Mouse (Mus musculus): ENCODE data around the gene Hdhd5.
A peak's percentile ranks its signal among the peaks of the same experiment; 100 is the strongest.

Hdhd5 gene

DNA sequence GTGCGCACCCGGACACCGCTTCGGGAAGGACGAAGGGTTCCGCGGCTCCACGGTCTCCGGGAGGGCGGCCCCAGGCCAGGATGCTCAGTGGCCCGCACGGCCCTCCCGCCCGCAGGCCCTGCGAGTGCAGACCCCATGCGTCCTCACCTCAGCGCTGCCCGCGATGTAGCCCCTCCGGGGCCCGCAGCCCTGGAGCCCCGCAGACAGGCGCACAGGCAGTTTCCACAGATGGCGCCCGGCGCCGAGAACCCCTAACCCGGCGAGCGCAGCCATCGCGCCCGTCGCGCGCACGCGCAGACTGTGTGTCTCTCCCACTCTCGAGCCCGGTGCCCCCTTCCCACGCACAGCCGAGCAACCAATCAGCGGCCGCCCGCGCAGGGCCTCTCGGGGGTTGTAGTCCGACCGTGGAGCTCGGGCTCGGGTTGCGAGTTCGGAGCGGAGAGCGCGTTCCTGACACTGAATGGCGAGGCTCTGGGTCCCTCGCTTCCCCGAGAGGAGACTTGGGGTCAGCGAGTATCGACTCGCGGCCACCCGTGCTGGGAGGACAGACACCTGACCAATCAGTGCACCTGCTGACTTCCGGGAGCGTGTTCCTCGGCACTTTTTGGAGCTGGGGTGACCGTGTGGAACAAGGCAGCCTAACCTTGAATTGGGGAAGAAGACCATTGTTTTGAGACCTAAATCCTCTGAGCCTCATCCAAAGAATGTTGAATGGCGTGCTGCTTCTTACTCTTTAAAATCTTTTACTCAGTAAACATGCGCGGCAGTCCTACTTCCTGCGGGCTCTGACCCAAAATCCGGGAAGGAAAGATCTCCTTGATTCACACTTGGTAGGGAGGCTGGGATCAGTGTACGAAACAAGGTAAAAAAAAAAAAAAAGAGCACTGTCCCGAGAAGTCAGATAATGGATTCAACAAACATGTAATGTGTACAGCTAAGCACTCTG is at the start of gene Hdhd5:
TSS of gene Hdhd5 (minus strand) at position 300 of the 946 bp plus-strand sequence.
- peak; percentile 96 for DNase-seq (ENCODE audit: low read depth, low spot score)

DNA sequence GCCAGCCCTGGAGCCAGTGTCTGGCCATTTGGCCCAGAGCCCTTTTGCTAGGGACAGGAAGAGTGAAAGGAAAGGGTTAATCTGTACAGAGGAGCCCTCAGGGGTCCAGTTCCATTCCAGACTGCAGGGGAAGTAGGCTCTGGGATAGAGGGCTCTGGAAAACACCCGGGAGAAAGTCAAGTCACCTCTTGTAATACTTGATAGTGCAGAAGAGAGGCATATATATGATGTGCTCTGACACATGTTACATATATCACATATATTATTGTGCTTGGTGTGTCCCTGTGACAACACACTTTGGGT is 49.5 kb upstream of the Hdhd5 start:
- DNase-seq (ENCODE audit: low read depth, low spot score): no peak

DNA sequence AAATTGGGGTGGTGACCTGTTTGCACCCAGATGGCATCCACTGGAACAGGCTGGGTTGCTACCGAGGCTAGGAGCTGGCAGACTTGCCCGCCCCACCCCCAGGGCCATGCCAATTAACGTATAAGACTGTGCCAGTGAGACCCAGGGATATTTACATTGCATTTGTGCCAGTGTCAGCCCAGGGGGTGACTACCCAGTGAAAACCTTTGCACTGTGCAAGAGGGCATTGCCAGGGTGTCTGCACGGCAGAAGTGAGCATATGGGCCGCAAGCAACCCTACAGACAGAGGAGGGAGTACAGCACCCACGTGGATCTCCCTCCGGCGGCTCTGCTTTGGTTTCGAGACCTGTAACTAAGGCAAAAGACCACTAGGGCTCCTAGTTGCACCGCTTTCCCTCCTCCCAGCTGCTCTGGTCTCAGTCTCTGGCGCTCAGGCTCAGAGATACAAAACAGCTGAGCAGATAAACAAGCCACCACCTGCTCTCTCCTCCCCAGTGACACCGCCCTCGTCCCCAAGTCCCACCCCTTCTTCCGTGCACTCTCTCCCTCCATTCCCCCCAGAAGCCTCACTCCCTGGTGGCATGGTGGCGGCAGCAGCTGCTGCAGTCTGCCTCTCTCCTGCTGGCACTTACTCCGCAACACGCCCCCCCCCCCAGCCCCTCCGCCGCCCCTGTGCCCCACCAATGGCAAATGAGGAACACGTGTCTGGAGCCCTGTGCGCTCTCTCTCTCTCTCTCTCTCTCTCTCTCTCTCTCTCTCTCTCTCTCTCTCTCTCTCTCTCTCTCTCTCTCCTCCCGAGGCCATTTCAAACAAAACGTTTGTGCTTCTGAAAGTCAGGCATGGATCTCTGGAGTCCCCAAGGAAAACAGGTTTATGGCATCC is 49.0 kb upstream of the Hdhd5 start:
- peak; percentile 62 for DNase-seq (ENCODE audit: low read depth, low spot score)

DNA sequence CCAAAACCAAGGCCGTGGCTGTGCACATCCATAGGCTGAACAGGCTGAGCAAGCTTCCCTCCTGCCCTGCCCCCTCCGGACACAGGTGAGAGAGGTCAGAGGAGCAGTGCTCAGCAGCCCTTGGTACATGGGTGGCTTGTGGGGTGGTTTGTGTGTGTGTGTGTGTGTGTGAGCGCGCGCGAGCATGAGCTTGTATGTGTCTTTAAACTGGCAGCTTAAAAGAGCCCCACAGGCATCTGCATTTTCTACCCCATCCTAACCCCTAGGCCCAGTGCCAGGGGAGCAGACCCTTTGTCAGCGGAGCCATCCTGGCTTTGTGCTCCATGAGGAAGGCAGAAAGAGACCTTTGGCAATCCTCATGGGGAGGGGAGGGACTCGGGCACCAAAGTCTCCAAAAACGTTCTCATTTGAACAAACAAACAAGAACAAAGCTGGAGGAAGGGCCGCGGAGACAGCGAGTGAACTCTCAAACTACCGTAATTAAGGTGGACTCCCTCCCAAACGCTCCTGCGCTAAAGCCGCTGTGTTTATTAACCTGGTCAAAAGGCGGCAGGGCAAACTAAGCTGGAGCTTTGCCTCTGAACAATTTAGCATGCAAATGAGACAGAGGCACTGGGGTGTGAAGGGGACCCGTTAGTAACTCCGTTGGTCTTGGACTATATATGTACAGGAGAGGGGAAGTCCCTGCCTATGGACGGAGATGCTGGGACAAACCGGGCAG is 48.2 kb upstream of the Hdhd5 start:
- no peak for DNase-seq (ENCODE audit: low read depth, low spot score)

DNA sequence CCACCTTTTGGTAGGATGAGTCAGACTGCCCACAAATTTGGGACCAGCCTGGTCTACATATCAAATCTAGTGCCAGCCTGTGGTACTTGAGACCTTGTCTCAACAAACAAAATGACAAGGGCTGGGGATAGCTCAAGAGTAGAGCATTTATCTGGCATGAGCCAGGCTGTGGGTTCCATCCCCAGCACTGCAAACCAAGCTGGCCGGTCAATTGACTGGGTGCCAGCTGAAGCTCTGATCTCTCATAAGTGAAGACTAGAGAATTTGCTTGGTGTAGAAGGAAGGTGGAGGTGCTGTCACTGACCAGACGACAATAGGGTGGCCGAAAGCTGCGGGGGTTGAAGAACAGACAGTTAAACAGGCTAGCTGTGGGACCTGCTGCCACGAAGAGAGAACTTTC is 47.4 kb upstream of the Hdhd5 start:
- DNase-seq (ENCODE audit: low read depth, low spot score): no peak

DNA sequence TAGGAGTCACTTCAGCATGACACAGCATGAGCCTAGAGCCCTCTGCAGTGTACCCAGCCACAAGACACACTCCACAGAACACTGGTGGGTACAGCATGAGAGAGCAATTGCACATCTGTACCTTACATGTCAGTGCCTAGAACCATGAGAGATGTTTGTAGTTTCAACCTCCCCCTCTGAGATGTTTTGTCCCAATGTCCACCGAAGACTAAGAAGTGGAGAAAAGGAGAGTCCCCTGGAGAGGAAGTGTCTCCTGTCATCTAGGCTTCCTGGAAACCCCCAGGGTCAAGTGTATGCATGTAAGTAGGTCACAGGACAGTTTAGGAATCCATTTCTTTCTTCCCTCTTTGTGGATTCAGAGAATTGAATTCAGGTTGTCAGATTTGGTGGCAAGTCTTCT is 41.3 kb upstream of the Hdhd5 start:
- DNase-seq (ENCODE audit: low read depth, low spot score): no peak

DNA sequence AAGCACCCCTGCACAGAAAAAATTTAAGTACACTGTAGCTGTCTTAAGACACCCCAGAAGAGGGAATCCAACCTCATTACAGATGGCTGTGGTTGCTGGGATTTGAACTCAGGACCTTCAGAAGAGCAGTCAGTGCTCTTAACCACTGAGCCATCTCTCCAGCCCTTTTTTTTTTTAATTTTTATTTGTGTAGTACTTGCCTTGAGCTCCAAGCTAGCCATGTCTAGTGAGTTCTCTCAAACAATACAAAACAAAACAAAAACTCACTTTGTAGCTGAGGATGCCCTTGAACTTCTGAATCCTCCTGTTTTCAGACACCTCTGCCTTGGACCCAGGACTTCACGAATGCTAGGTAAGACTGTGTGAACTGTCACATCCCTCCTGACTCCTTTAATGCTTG is 37.1 kb upstream of the Hdhd5 start:
- no peak for DNase-seq (ENCODE audit: low read depth, low spot score)

DNA sequence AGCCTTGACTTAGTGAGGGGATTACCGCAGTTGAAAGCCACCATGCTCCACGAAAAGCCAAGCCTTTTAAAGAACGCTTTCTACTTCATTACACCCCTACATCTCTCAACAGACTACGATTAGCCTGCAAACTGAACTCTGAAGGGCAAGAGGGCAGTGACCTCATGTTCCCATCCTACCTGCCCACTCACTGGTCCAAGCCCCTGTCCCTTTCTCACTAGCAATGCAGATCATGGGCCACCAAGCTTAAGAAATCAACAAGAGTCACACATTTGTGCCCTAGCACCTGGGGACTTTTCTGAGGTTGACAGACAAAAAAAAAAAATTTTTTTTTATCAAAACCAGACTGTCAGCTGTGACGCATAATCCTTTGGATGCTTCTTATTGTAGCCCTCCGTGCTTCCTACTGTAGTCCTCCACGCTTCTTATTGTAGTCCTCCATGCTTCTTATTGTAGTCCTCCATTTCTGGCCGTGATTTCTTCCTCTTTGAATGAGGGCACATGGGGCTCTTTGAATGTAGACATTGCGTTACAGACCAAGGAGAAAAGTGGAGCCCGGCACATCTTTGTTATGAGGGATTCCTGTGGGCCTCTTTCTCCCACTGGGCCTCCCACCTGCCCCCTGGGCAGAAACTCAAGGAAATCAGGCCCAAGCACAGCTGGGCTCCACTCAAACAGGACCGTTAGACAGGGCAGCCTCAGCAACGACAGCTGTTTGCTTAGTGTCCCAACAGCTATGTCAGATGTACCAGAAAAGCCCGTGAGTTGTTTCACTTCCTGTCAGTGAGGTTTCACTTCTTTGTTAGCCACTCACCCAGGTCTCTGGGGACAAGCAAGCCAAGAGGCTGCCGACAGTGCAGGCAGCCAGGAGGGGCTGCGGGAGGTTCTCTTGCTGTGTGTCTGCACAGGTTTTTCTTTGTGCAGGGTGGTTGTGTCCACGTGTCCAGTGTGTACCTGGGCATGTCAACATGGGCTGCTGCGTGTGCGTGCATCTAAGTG is 36.1 kb upstream of the Hdhd5 start:
- DNase-seq (ENCODE audit: low read depth, low spot score): peak; percentile 66

DNA sequence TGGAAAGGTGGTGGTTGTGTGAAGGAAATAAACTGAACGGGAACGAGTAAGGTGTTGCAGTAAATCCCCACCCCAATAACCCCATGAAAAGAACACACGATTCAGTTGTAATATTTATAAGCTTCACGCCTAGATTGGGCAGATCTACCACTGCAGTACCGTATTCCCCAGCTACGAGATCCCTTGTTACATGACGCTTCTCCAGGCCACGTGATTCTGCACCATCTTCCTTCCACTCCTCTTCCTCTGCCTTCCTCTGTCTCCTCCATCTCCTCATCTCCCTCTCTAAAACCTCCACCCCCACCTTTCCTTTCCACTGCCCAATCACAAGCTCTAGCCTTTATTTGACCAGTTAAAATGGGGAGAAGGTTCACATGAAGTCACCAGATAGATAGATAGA is 25.5 kb upstream of the Hdhd5 start:
- DNase-seq (ENCODE audit: low read depth, low spot score): no peak

DNA sequence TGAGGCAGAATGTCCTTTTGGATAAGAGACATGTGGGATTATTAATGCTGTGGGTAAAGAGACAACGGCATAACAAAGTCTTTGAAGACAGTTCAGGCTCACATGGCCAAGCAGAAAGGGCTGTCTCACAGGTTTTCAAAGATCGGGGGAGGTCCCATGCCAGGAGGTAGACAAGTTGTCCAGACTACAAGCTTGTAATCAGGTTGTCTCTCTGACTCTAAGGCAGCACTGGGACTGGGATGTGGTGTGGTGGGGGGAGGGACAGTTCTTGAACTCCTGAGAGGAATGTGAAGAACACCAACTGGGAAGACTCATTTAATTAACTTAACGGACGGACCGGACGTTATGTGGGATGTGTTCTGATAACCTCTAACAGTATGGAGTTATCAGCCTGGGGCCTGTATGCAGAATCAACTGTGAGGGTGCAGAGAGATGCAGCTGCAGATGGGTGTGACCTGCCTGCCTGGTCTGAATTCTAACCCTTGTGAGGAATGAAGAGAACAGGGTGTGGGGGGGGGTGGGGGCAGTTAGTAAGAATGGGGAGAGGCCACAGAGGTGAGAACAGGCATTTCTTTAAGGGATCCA is 25.0 kb upstream of the Hdhd5 start:
- DNase-seq (ENCODE audit: low read depth, low spot score): no peak

DNA sequence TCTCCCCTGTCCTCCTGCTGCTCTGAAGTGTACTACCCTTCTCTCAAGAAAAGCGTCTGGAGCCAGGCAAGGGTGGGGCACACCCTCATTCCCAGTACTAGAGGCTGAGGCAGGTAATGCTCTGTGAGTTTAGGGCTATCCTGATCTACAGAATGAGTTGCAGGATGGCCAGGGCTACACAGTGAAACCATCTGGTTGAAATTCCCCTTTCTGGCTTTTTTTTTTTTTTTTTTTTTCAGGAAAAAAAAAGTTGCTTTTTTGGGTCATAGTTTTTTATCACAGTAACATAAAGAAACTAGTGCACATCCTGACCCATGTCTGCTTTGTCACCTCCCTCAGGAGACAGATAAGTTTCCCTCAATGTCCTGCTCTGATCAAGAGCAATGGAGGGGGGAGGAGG is 24.0 kb upstream of the Hdhd5 start:
- no peak for DNase-seq (ENCODE audit: low read depth, low spot score)

DNA sequence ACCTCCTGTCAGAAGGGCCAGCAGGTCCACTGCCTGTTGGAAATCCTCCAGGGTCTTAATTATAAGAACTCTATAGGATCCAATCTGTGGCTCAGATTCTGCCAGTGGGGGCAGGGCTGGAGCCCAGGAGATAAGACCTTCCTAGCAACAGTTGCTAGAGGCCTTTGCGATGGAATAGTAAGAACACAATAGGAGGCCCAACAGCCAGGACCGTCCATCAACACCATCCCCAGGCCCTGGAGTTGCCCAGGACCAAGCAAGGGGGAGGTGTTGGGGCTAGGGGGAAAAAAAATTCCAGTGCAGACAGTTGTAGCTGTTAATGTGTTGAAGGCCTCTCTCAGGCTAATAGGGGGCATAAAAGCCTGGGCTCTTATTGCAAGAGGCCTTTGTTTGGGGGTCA is 19.1 kb upstream of the Hdhd5 start:
- no peak for DNase-seq (ENCODE audit: low read depth, low spot score)

DNA sequence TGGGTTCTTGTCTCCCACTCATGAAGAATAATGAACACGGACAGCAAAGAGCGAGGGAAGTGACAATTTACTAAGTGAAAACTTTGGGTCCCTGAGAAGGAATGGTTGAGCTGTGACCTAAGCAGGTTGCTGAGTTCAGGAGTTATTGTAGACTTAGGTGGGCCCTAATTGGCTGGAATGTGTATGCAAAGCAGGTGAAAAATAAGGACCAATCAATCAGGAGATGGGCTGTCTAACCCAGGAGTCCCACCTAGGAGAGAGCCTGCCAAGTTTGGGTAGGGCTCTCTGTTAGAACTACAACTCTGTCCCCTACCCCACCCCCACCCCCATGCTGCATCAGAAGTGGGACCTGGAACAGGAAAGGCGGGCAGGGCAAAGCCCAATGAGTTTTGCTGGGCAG is 17.5 kb upstream of the Hdhd5 start:
- DNase-seq (ENCODE audit: low read depth, low spot score): no peak

DNA sequence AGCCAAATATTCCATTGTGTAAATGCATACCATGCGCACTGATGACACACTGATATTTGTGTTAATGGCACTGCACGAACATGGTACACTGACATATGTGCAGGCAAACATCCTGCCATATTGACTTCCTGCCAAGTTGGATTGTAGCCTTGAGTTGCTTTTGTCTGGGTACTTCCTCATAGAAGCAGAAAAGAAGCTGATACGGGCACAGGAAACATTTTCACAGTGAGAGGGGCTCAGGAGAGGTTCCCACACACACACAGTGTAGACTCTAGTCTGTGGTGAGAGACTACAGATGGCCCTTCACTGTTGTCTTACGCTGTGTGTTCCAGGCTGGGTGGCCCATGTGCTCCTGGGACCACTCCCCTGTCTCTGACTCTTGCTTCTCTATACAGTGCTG is 15.9 kb upstream of the Hdhd5 start:
- DNase-seq (ENCODE audit: low read depth, low spot score): no peak

DNA sequence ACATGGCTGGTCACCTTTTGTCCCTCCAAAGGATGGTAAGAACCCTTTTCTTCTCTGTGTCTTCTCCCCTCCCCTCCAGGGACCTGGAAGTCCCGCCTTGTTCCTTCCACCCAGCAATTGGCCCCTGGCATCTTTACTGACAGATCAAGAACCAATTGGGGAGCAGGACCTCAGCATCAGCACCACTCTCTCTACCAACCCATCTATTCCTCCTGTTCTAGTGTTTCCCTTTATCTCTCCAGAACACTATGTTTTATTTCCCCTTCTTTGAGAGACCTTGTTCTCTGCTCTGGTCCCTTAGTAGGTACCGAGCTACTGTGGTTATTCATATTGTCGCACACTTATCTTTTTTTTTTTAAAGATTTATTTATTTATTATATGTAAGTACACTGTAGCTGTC is 15.2 kb upstream of the Hdhd5 start:
- DNase-seq (ENCODE audit: low read depth, low spot score): no peak

DNA sequence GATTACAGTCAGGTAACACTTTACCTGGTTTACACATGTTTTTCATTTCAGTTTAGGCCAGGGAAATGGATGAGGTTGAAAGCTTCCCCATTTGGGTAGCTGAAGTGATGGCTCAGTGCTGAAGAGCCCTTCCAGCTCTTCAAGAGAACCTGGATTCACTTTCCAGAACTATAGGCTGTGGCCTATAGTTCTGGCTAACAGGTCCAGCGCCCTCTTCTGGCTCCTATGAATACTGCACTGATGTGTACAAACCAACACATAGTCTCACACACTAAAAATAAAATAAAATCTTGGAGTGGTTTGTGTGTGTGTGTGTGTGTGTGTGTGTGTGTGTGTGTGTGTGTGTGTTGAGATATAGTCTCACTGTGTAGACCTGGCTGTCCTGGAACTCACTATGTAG is 10.9 kb upstream of the Hdhd5 start:
- no peak for DNase-seq (ENCODE audit: low read depth, low spot score)

DNA sequence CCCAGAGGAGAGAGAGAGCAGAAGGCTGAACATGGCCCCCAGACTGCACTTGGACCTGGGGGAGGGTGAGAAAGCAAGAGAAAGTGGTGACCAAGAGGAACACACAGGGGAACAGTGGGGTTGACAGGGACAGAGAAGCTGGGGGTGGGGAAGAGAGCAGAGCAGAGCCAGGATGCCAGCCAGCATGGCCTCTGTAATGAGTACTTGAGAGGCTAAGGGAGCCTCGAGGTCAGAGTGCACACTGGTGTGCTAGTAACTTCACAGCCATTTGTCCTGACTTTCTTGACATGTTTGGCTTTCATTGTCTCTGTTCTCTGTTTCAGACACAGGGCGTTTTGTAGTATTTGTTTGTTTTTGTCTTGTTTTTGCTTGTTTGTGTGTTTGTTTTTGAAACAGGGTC is 10.3 kb upstream of the Hdhd5 start:
- DNase-seq (ENCODE audit: low read depth, low spot score): no peak

DNA sequence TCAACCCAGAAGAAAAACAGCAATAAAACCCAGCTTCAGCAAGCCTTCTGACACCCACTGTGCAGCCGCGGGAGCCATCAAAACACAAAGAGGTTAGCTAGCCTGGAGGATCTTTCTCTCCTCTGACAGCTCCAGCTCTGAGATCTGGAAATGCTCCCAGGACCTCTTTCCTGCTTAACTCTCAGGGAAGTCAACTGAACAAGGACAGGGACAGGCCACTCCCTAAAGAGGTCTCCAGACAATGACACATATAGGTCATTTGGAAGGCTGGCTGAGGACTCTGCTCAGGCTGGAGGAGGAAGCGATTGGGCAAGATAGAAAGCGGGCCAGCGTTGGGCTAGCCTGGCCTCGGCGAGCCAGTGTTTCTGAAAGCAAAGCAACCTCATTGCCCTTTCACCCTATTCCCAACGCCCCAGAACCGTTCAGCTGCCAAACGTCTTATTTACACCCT is 8.7 kb upstream of the Hdhd5 start:
- DNase-seq (ENCODE audit: low read depth, low spot score): no peak

DNA sequence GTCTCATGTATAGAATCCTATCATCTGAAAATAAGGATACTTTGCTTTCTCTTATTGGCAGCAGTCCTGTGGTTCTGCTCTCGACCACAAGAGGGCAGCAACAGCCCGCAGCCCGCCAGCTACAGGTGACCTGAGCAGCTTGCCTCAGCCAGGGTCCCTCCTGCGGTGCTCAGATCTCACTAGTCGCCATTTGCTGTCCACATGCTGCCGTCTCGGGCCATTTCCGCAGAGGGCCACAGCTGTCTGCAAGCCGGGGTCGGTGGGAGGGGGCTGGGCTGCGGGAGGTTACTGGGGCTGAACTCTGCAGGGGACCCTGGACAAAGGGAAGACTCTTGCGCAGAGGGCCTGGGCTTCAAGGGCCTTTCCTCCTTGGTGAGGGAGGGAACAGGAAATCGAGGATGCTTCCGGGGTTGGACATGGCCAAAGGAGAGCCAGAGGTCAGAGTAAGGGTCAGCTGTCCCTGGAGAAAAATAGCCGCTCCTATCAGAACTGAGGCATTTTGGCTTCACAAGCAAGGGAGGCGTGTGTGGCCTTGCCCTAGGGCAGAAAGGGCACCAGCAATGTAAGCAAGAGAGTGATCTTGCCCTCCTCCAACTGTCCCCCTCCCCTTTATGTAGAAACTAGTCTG is 8.1 kb upstream of the Hdhd5 start:
- peak; percentile 74 for DNase-seq (ENCODE audit: low read depth, low spot score)

DNA sequence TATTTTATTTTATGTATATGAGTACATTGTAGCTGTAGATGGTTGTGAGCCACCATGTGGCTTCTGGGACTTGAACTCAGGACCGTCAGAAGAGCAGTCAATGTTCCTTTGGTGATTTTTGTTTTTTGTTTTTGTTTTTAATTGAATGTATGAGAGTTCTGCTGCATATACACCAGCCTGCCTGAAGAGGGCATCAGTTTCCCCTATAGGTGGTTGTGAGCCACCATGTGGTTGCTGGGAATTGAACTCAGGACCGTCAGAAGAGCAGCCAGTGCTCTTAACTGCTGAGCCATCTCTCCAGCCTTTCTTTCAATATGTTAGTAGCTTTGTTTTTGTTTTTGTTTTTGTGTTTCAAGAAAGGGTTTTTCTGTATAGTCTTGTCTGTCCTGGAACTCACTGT is 5.2 kb upstream of the Hdhd5 start:
- DNase-seq (ENCODE audit: low read depth, low spot score): peak; percentile 20
